Mouse (Mus musculus) G1E (cell line): Measurements from ENCODE around the gene Satb1.

ENCODE experiments used
- CTCF ChIP-seq: IDR thresholded peaks from 2 replicates; pipeline ENCODE4 v1.5.1; 2012; ENCODE audit warnings: low read depth, low read length, inconsistent platforms, mixed read lengths
- GATA2 ChIP-seq: IDR thresholded peaks from 2 replicates; pipeline ENCODE4 v1.6.1; 2012; ENCODE audit warnings: low read depth, low read length, inconsistent platforms, borderline replicate concordance
- POLR2AphosphoS5 ChIP-seq: IDR thresholded peaks from 2 replicates; pipeline ENCODE4 v1.6.1; 2012; ENCODE audit warnings: low read depth, low read length, inconsistent platforms; ENCODE audit not compliant: insufficient replicate concordance

GRCm38 (mm10) chr17:51833578-51834361 lies 680 bp upstream of the Satb1 start:
- no peak for TF ChIP-seq CTCF
- TF ChIP-seq POLR2AphosphoS5 = no peak
- no peak for TF ChIP-seq GATA2
